ENCODE assay signal across 8 mouse cellular contexts in the genomic region with DNA sequence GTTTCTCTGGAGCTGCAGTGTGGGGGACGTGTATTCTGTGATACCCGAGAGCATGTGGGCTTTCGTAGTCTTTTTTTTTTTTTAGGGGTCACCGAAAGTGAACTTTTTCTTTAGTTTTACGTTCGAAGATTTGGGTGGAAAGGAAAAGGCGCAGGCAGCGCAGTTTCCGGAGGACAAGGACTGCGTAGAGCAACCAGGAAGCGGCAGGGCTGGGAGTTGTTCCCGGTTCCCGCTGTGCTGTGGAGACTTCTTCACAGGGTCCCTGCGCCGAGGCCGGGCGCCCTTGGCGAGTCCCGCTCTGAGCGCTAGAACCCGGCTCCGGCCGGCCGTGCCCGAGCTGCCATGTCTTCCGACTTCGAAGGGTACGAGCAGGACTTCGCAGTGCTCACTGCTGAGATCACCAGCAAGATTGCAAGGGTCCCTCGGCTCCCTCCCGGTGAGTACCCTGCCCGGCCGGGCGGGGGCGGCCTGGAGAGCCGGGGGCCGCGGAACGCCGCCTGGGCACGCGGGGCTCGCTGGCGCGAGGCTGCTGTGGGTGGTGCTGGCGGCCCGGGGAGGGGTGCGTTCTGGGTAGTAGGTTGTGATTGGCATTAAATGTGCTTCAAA. TPM values are rescaled to one million over a fixed set of nuclear protein-coding genes. Genes with fewer than 3 reads are reported as not detected.
DNase-seq lines count a peak whose midpoint lies in the region; ATAC-seq lines count a peak whose summit lies in the region.

A gene (plus strand): TSS at position 187 of the 606 bp plus-strand sequence.

- H3K9me3 ChIP-seq in hindbrain, embryonic 12.5 days (replicated peaks) = no peaks in the 10 kb centered on the region

- ATAC-seq in hindbrain, embryonic 12.5 days (ENCODE audit: low FRiP score) = peak; percentile 88

- H3K4me1 ChIP-seq in hindbrain, embryonic 12.5 days = peaks cover 26% of the 10 kb centered on the region

- DNase-seq in NIH3T3 (ENCODE audit: low read depth) = peak; percentile 97
- DNase-seq in cerebellum, postnatal 10 days = peak; percentile 98 to 99
- peak; percentile 80 to 86 for DNase-seq in frontal cortex, postnatal 10 days (ENCODE audit: low spot score in 2 of 2)
- peak; percentile 92 to 93 for DNase-seq in layer of hippocampus, postnatal 14 days (ENCODE audit: low spot score in 2 of 2)
- peak; percentile 88 for DNase-seq in lung, postnatal 14 days
- DNase-seq in retina, adult 2 months (ENCODE audit: low read depth, low spot score) = peak; percentile 86
- peak; percentile 82 to 86 for DNase-seq in thymus, postnatal 36 days

- H3K9ac ChIP-seq in hindbrain, embryonic 12.5 days = peak within 1 kb of the TSS; percentile 83

- H3K27ac ChIP-seq in hindbrain, embryonic 12.5 days = peak within 1 kb of the TSS; percentile 80

- peaks cover 9% of the 10 kb centered on the region for H3K36me3 ChIP-seq in hindbrain, embryonic 12.5 days

- WGBS in hindbrain, embryonic 12.5 days = under 1% methylated on average over 48 of the region's 48 CpGs

- H3K4me2 ChIP-seq in hindbrain, embryonic 12.5 days (replicated peaks) = peak within 1 kb of the TSS; percentile 97

- no peaks in the 10 kb centered on the region for H3K27me3 ChIP-seq in hindbrain, embryonic 12.5 days

- H3K4me3 ChIP-seq in hindbrain, embryonic 12.5 days = peak within 1 kb of the TSS; percentile 84

RNA-seq across cellular contexts. Expression of the gene that starts here (rescaled TPM):
- 28.8 and 32.3 TPM in 2 replicates for polyA plus RNA-seq in hindbrain, embryonic 12.5 days (2016; fragmentation: Nextera tagmentation; extraction: Ambion mirVana)
- total RNA-seq in layer of hippocampus, postnatal 14 days (2021) = 10 to 100 TPM; 49.5 to 49.7 TPM

Comparison
In these comparisons a context has a peak if more than half of its experiments do, and no peak if none do; other contexts are left out.
1. Peak in every context shown above with its lines: DNase-seq, ATAC-seq, H3K4me3 ChIP-seq and H3K27ac ChIP-seq.